Mouse (Mus musculus) ES-E14 (cell line): ENCODE results near the gene Sdccag8.

ENCODE experiments used
- CHD2 ChIP-seq: IDR thresholded peaks from 2 replicates; pipeline ENCODE4 v1.6.1; 2014; ENCODE audit warnings: mild to moderate bottlenecking, low read depth, low read length, inconsistent platforms
- HCFC1 ChIP-seq: IDR thresholded peaks from 2 replicates; pipeline ENCODE4 v1.6.1; 2012; ENCODE audit warnings: low read length, inconsistent platforms, borderline replicate concordance; ENCODE audit not compliant: insufficient read depth
- MAFK ChIP-seq: IDR thresholded peaks from 2 replicates; pipeline ENCODE4 v1.6.1; 2014; ENCODE audit warnings: mild to moderate bottlenecking, low read depth, low read length, inconsistent platforms; ENCODE audit not compliant: insufficient read depth
- ZNF384 ChIP-seq: IDR thresholded peaks from 2 replicates; pipeline ENCODE4 v1.6.1; 2012; ENCODE audit warnings: low read depth, low read length, inconsistent platforms

DNA sequence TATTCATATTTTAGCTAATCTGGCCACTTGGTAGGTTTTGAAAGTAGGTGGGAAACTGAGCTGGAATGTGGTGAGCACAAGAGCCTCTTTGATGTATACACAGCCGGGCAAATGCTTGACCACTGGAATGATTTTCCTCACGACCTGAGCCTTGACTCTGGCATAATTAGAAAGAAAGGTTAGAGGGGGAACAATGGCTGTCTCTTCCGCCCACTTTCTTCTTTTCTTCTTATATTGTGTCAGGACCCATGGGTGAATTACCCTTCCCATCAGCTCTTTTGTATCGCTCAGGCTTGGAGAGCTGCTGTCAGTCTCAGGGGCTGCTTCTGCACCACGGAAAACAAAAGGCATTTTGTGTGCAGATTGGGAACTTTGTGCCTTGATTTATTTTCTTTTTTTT, 65.6 kb downstream of the Sdccag8 start:
- no peak for TF ChIP-seq CHD2
- no peak for TF ChIP-seq HCFC1
- no peak for TF ChIP-seq MAFK
- no peak for TF ChIP-seq ZNF384
